Mouse (Mus musculus): ENCODE results near the gene Ehmt1.
A peak's percentile ranks its signal among the peaks of the same experiment; 100 is the strongest.
"Not testable (repeated sequence)": the region's sequence is repeated elsewhere in the genome, so short reads cannot be mapped to it uniquely, and the experiment has no call there.

The Ehmt1 gene

DNA sequence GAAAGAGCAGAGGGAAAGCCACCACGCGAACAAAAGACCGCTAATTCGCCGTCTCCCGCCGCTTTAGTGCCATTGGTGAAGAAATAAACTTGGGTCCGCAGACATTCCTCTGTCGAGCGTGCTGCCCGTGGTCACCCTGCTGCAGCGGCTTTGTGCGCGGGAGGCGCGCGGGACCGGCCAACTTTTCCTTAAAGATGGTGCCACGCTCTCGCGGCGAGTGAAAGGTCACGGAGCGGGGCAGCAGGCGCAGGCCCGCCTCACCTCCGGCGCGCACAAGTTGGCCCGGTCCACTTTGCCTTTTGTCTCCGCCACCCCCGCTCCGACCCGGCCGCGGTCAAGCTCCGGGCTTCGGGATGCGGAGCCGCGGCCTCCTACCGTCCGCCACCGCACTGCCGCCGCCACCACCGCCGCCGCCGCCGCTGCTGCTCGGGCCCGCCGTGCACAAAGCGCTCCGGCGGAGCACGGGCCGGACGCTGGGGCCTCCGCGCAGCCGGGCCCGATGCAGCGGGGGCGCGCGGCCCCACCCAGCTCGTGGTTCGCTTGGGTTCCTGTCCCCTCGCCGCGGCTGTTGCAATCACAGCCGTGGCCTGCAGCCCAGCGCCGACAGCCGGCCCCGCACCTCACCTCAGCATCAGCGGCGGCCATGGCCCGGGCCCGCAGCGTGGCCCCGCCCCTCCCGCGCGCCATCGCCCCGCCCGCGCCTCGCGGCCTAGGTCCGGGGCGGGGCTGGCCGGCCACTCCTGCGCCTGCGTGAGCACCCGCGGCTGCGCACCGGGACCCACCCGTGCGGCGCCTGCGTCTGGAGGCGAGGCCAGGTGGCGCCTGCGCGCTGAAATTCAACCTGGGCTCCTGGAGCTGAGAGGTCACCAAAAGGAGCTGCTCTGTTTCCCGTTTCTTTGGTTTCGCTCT, at the start of gene Ehmt1:
Gene Ehmt1 (minus strand): TSS at position 685 of the 909 bp plus-strand sequence.
- DNase-seq (ENCODE audit: low read depth, low spot score): peak; percentile 85

DNA sequence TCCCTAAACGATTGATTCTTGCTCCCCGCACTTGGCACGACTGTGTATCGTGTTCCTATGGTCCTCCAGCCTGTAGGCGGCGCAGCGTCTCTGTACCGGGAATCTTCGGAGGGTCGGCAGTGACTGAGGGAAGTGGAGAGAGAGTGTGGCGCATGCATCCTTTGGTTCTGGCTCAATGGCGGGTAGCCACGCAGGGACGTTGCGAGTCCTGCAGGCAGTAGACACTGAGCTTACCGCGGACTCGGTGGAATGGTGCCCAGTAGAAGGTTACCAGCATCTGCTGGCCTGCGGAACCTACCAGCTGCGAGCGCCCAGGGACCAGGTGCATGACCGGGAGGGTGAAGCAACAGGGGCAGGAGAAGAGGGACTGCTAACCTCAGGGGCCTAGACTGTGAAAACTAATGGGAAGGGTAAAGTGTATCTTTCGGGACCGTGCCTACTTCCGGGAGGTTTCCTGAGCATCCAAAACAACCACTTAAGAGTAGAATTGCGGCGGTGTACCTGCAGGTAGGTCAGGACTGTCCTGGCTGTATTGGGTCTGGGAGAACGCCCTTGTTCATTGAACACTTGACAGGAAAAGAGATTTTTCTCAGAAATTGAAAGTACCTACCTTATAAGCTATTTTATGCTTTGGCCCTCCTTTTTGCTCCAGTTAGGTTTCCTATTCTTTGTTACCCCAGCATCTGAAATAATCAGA, 43.0 kb upstream of the Ehmt1 start, which contains the start of gene Dph7:
Gene Dph7 (plus strand): TSS at position 97 of the 697 bp plus-strand sequence.
- peak; percentile 66 for DNase-seq (ENCODE audit: low read depth, low spot score)

DNA sequence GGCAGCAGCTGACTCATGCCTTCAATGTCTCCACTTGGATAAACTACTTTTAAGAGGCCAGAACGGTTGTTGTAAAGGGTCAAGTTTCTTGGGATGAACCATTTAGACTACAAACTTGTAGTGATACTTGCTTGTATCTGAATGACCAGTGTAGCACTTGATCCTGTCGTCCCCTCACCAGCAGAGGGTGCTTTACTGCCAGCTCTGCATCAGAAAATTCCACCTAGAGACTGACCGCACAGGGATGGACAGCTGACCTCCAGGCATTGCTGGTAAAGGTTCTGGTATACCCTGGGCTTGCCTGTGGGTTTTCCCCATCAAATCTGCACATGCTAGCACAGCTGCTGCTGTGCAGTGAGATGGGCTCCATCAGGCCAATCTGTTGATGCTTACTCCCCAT, 41.5 kb upstream of the Ehmt1 start:
- DNase-seq (ENCODE audit: low read depth, low spot score): no peak

DNA sequence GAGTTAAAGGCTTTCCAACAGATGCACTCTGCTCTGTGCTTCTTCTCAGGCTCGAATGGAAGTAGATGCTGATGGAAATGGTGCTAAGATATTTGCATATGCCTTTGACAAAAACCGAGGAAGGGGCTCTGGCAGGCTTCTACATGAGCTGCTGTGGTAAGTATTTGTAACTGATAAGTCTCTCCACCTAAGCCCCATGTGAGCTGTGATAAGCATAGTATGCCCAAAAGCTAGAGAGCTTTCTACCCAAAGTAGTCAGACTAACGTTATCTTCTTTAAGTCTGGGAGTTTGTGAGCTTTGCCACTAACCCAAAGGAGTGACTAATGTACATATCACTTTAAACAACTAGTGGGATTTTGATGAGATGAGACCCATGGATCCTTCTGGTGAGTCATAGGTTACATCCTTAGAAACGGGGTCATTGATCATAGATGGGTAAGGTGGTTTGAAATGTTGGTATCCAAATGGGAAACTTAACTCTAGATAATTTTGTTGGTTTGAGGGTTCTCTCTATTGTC, 33.2 kb upstream of the Ehmt1 start:
- no peak for DNase-seq (ENCODE audit: low read depth, low spot score)

DNA sequence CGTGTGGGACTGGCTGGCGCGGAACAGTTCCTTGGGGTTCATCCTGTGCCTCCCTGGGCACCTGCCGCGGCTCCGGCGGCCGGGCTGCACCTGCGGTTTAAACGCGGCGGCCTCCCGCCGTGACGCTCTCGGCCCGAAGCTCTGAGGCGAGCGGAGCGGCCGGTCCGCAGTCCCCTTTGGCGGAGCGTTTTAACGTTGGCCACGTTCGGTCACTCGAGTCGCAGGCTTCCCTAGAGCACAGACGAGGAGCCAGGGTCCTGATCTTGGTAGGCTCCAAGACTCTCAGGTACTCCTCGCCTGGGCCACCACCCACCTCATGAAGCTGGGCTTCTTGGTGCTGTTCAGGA, 30.7 kb upstream of the Ehmt1 start:
- DNase-seq (ENCODE audit: low read depth, low spot score): peak; percentile 30

DNA sequence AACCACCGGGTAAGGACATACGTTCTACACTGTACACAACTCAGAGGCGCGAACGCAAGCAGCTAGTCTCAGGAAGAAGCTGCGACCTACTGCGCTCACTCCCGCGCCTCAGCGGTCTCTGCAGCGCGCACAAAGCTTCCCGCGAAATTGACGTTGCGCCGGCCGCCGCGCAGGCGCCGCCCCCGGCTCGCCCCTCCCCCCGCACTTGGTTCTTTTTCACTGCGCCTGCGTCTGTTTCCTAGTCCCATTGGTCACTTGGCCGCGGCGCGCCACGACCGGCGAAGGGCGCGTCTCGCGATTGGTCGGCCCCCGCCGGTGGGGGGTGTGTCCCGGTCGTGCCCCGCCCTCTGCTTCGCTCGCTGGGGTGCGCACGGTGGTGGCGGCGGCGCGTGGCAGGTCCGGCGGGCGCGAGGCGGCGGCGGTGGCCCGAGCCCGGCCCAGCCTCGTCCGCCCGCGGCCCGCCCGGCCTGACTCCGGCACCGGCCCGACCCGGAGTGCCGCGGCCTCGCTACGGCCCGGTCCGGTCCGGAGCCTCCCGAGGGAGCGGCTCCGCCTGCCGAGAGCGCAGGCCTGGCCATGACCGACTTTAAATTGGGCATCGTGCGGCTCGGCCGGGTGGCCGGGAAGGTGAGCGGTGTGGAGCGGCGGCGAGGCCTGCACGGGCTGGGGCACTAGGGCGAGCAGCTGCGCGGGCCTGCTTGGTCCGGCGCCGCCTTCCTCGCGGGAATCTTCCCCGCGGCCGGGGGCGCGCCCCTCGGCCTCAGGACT, 30.2 kb upstream of the Ehmt1 start, which contains the start of gene Zmynd19:
Gene Zmynd19 (plus strand): TSS at position 372 of the 768 bp plus-strand sequence.
- peak; percentile 95 for DNase-seq (ENCODE audit: low read depth, low spot score)

DNA sequence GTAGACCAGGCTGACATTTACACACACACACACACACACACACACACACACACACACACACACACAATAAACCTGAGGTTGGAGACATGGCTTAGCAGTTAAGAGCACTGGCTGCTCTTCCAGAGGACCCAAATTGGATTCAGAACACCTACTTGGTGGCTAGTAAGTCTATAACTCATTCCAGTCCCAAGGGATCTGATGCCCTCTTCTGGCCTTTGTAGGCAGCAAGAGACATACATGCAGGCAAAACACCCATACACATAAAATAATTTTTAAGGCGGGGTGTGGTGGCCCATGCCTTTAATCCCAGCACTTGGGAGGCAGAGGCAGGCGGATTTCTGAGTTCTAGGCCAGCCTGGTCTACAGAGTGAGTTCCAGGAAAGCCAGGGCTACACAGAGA, 24.9 kb upstream of the Ehmt1 start:
- not testable (repeated sequence) for DNase-seq (ENCODE audit: low read depth, low spot score)

DNA sequence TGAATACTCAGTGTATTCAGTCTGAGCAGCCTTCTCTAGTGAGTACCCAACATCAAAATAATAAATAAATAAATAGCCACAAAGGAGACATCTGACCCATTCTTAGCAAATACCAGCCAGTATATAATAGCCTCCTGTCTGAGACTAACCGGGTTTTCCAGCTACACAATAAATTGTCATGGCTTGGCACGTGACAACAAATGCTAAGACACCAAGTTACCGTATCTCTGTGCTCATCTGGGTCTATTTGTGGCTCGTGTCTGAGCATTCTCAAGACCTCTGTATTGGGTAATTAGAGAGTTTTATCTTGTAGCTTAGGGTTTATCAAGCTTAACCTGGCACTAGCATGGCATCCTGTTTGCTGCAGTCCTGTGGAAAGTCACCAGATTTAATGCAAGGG, 22.7 kb upstream of the Ehmt1 start:
- DNase-seq (ENCODE audit: low read depth, low spot score): no peak

DNA sequence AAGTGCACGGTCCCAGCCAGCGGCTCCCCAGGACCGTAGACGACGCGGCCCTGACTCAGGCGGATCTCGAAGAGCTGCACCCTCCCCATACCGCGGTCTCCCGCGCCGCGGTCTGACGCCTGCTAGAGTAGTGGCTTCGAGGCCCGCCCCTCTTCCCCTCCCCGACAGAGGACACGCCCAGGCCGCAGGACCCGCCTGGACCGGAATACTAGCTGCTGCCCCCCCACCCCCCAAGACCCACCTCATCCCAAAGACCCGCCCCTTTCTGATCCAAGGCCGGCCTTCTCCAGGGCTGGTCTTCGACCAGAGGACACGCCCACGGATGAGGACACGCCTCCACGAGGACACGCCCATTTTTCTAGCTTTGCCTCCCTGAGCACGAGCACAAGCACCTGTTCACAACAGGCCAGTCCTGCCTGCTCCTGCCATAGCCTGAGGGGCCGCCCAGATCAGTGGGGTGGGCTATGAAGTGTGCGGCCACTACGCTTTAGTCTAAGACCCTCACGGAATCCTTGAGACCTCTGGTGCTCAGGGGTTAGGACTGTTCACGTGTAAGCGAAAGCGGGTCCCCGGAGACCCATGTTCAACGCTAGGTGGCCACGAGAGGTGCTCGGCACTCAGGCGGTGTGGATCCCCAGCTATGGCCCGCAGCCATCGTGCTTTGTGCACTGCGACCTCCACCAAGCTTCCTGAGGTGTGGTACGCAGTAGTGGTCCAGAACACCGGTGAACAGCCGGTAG, 15.8 kb upstream of the Ehmt1 start, which contains the start of gene Arrdc1:
Gene Arrdc1 (minus strand): TSS at position 196 of the 740 bp plus-strand sequence.
- DNase-seq (ENCODE audit: low read depth, low spot score): peak; percentile 85

DNA sequence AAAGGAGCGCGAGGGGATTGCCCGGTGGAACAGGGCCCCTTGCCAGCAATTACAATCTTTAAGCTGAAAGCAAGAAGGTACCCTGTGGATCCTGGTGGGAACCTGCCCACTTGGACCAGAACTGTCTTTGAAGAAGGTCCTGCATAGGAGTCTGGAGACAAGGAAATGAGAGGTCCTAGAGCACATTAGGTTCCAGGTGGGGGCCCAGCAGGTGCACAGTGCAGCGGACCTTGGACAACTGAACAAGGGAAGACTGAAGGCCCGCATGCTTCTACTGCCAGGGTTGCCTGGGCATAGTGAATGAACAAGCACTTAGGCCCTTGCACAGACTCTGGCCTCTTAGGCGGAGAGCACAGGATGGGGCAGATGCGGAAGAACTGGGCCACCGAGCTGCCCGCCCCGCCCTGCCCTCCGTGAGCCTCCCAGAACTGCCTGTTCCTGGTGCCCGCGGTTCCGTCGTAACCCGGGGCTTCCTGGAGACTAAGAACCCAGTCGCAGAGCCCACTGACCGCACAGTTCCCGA, 15.1 kb upstream of the Ehmt1 start:
- DNase-seq (ENCODE audit: low read depth, low spot score): no peak

DNA sequence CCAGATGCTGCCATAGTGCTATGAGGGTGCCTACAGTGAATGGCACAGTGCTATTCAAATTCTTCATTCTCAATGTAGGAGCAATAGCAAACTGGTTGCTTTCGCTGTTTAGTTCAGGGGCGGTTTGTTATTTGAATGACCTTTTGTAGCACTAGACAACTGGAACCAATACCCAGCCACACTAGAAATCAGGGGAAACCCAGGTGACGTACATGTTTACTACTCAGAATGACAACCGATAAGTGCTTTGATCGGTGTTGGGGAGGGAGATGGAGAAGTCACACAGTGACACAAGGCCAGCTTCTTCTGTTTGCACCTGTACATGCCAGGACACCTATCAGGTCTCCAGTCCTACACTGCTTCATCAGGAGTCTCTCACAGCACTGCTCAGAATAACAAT, 10.2 kb upstream of the Ehmt1 start:
- no peak for DNase-seq (ENCODE audit: low read depth, low spot score)

DNA sequence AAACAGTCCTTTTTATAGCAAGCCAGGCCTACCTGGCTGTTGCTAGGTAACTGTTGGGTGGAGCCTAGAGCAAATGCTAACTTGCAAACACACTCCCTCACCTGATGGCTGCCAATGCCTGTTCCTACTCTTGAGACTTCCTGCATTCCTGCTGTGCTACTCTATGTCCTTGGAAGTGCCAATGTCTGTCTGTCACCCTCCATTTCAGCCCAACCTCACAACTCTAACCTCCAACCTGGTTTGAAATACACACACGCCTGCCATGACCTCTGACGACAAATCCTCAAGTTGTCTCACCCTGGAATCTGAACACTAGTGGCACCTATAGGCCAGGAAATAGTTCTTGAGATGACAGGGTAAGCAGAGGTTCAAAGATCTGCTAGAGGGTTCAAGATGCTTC, 9.7 kb upstream of the Ehmt1 start:
- no peak for DNase-seq (ENCODE audit: low read depth, low spot score)

DNA sequence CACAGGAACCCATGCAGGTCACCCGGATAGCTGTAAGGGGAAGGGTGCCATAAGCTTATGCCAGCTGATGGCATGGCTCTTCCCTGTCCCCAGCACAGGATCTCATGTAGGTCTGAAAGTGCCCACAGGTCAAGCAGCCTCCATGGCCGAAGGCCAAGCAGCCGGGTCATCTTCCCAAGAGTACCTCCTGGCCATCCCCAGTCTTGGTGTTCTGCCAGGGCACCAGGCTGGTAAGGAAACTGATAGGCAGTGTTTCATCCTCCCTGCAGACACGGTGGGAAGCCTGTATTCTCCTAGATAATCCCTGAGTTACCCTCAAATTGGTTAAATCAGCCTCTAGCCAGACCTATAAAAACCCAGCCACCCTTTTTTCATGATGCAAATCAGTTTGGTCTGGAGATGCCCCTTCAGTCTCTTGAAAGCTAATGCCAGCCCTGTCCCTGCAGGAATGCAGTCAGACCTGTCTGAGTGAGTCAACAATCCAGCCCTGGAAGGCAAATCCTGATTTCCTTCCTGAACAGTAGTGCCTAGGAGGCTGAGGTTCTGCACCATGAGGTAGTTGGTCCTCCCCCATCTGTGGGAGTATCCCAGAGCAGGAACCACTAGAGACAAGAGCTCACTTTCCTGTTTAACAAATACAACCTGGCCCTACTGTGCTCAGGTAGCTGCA, 8.5 kb upstream of the Ehmt1 start:
- no peak for DNase-seq (ENCODE audit: low read depth, low spot score)

DNA sequence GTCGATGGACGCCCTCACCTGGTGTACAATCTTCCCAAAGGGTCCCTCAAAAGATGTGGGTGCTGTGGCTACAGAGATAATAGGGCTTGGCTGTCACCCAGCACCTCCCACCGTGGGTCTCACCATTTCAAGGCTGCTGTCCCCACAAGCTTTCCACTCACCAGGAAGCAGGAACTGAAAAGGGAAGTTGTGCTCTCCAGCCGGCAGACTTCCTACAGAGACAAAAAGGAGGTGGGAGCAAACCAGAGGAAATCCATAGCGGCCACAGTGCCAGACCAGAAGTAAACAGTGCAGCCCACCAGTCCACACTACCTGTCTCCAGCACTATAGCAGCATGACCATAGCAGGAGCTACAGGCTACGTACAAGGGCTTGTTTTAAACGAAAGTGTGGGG, 7.5 kb upstream of the Ehmt1 start:
- DNase-seq (ENCODE audit: low read depth, low spot score): no peak

DNA sequence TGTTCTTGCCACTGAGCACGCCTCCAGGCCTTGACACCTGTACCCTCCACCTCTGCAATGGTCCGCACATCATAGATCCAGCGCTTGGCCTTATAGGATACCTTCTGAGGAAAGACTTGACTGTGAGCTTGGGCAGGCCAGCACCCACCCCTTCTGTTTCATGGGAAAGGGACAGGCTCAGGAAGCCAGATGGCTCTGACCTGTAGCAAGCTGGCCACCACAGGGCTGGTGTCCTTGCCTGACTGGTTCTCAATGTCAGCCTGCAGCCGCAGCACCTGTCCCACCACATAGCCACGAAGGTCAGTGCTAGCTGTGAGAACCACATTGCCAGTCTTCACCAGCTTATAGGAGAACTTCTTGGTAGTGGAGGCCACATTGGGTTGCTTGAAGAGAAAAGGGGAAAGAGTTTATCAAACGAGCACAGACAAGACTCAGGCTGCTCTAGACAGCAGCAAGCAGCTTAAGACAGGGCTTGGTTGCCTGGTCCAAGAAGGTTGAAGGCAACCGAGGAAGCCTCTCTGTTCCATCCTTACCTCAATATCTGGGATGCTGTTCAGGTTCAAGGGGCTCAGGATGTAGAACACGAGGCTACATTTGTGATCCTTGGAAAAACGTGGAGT, 7.0 kb upstream of the Ehmt1 start:
- no peak for DNase-seq (ENCODE audit: low read depth, low spot score)

DNA sequence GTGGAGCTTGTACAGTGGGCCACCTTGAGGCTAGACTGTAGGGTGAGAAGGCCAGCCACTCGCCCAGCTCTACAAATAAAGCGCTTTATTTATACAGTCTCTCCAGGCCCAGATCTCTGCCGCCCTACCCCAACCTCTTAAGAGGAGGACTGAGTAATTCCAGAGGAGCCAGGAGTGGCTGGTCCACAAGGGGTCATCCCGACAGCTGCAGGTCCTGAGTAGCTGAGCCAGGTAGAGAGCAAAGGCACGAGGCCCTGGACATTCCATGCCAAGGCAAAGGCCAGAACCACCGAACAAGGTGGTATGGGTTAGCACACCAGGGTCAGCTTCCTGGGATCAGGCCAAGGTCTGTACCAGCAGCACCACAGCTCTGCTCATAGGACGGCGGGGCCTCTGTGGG, 5.9 kb upstream of the Ehmt1 start:
- no peak for DNase-seq (ENCODE audit: low read depth, low spot score)

DNA sequence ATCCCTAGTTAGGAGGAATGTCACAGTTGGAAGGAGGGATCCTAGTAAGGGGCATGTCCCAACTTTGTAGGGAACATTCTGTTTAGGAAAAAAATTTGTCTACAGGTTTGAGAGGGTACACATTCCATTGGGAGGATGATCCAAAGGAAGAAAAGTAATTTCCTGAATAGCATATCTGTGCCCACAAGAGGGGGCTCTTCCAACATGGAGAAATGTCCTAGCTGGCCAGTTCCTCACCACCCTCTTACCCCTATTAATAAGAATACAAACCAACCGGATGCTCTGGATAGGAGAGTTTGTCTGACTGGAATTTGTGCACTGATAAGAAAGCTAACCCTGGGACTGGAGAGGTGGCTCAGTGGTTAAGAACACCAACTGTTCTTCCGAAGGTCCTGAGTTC, 4.1 kb upstream of the Ehmt1 start:
- DNase-seq (ENCODE audit: low read depth, low spot score): no peak

DNA sequence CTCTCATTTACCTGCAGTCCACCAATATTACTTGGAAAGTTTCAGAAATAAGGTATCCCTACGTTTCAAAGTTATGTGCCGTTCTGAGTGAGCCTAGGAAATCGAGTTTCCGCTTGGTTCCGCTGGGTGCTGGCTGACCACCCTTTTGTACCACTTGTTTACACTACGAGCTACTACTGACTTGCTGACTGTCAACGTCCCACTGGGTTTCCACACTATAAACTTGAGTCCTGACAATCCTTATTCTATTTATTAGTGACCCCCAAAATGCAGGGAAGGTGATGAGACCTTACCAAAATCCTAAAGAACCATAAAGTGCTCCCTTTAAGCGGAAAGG, 393 bp upstream of the Ehmt1 start:
- no peak for DNase-seq (ENCODE audit: low read depth, low spot score)

DNA sequence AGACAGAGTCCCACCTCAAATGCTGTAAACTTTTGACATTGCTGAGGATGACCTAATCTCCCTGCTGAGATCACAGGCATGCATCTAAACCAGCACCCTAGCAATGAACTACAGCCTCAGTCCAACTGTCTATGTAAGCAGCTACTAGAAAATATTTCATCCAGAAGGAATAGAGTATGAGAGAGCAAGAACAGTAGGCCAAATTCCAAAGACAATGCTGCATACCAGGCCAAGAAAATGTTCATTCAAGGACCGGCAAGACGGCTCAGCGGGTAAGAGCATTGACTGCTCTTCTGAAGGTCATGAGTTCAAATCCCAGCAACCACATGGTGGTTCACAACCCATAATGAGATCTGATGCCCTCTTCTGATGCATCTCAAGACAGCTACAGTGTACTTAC, 4.7 kb downstream of the Ehmt1 start:
- DNase-seq (ENCODE audit: low read depth, low spot score): no peak

DNA sequence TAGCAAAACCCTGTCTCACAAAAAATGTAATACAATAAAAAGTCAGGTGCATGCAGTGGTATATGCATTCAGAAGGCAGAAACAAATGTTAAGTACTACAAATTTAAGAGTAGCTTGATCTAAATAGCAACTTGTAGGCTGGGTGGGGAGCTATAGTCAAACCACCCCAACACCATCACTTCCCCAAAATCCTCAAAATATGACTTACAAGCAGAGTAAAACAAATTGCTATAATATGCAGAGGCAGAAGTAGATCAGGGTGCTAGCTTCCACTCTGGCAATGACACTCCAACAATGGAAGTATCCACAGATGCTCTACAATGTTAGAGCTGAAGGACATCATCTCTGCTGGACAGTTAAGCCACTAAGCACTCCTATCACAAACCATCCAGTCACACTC, 6.8 kb downstream of the Ehmt1 start:
- DNase-seq (ENCODE audit: low read depth, low spot score): no peak

Measured in c-Kit-negative CD71-positive TER-119-positive erythroid progenitor cells, embryonic 14.5 days (primary cell).